Mouse (Mus musculus): Measurements from ENCODE around the gene Gjc2. TPM values are rescaled to one million over a fixed set of nuclear protein-coding genes. Genes with fewer than 3 reads are reported as not detected.

The Gjc2 gene
- total RNA-seq, 1 experiment from 2014 or later = not detected

DNA sequence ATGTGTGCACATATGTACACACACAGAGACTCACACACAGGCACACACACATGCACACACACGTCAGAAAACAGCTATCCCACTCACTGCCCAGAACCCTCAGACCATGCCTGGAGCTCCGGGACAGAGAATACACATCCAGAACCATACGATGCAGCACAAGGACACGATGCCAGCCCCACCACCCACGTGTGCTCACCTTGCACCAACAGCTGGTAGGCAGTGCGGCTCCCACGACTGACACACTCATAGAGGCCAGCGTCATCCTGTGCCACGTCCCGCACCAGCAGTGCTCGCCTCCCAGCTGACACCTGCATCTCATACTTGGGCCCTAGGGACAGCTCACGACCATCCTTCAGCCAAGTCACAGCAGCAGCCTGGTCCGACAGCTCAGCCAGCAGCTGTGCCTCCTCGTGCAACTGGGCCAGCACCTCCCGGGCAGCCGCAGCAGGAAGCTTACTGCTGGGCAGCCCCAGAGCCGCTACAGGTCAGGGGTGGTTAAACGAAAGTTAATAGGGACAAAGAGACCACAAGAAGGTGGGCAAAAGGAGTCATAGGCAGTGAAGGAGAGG lies 51.6 kb downstream of the Gjc2 start:
- no peak for ATAC-seq (replicated peaks; ENCODE audit: low read depth, poor library complexity, severe bottlenecking)

DNA sequence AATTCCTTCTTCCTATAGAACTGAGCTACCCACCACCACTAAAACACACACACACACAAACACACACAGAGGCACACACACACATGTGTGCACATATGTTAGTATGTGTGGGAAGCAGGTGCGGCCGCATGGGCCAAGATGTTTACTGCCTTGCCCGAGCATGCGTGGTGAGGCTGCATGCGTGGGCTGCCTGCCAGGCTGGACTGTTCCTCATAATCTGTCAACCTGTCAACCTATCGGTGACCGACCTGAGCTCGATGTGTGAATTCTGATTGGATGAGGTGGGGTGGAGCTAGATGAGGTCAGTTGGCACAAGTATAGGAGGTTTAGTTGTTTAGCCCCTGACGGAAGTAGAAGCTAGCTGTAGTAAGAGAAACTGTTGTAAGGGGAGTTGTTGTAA lies 52.2 kb downstream of the Gjc2 start:
- no peak for ATAC-seq (replicated peaks; ENCODE audit: low read depth, poor library complexity, severe bottlenecking)

Other genes starting within 250 kb of the Gjc2 start
- 88.5 and 107 TPM in 2 replicates for gene Rnf187, start 244.3 kb downstream of the Gjc2 start, total RNA-seq (2017)
- gene Hist3h2ba, start 234.3 kb downstream of the Gjc2 start, total RNA-seq (2017) = 12.7 and 17.8 TPM in 2 replicates
- gene Hist3h2a, start 228.5 kb downstream of the Gjc2 start, total RNA-seq (2017) = 215 and 229 TPM in 2 replicates
- not detected in 2 replicates for gene Trim17, start 228.5 kb downstream of the Gjc2 start, total RNA-seq (2017)
- gene Trim11, start 205.1 kb downstream of the Gjc2 start, total RNA-seq (2017) = 14.8 and 16.9 TPM in 2 replicates
- 0.19 TPM in 1 of 2 replicates, not detected in the other for gene Obscn, start 46.8 kb downstream of the Gjc2 start, total RNA-seq (2017)
- gene Iba57, start 19.5 kb downstream of the Gjc2 start, total RNA-seq (2017) = 3.3 and 6.1 TPM in 2 replicates
- 26.8 and 36.6 TPM in 2 replicates for gene Guk1, start 9.0 kb upstream of the Gjc2 start, total RNA-seq (2017)
- gene Mrpl55, start 19.3 kb upstream of the Gjc2 start, total RNA-seq (2017) = 49.7 and 68.8 TPM in 2 replicates
- 16.6 and 18.6 TPM in 2 replicates for gene 2310033P09Rik, start 25.1 kb upstream of the Gjc2 start, total RNA-seq (2017)
- gene Arf1, start 45.1 kb upstream of the Gjc2 start, total RNA-seq (2017) = 300 and 320 TPM in 2 replicates
- not detected in 2 replicates for gene Wnt3a, start 107.5 kb upstream of the Gjc2 start, total RNA-seq (2017)
- gene Wnt9a, start 123.7 kb upstream of the Gjc2 start, total RNA-seq (2017) = not detected in 2 replicates
- gene Prss38, start 192.4 kb upstream of the Gjc2 start, total RNA-seq (2017) = not detected in 2 replicates

Measured in common myeloid progenitor, adult 5-6 weeks (primary cell).